Mouse (Mus musculus): ENCODE measurements around the gene Ntn1.

Gene Ntn1

GRCm38 (mm10) chr11:68400727-68401219 is at the start of gene Ntn1:
Gene Ntn1 (minus strand): TSS chr11:68400823.
- no peak for DNase-seq (ENCODE audit: low read depth)

- DNase-seq (ENCODE audit: low read depth), result peak; percentile 69
Measured at GRCm38 (mm10) chr11:68448356-68448755, 47.7 kb upstream of the Ntn1 start.

- DNase-seq (ENCODE audit: low read depth), result peak; percentile 68
Measured at GRCm38 (mm10) chr11:68447242-68447641, 46.6 kb upstream of the Ntn1 start.

GRCm38 (mm10) chr11:68446547-68446946 is 45.9 kb upstream of the Ntn1 start:
- peak; percentile 68 for DNase-seq (ENCODE audit: low read depth)

- DNase-seq (ENCODE audit: low read depth), result peak; percentile 45
Measured at GRCm38 (mm10) chr11:68445901-68446300, 45.3 kb upstream of the Ntn1 start.

GRCm38 (mm10) chr11:68442983-68443638 is 42.5 kb upstream of the Ntn1 start:
- DNase-seq (ENCODE audit: low read depth), result peak; percentile 57

- peak; percentile 74 for DNase-seq (ENCODE audit: low read depth)
Measured at GRCm38 (mm10) chr11:68442346-68442745, 41.7 kb upstream of the Ntn1 start.

- DNase-seq (ENCODE audit: low read depth), result peak; percentile 39
Measured at GRCm38 (mm10) chr11:68440965-68441364, 40.3 kb upstream of the Ntn1 start.

GRCm38 (mm10) chr11:68440100-68440499 is 39.5 kb upstream of the Ntn1 start:
- DNase-seq (ENCODE audit: low read depth), result no peak

GRCm38 (mm10) chr11:68436376-68436775 is 35.8 kb upstream of the Ntn1 start:
- DNase-seq (ENCODE audit: low read depth), result peak; percentile 83

- DNase-seq (ENCODE audit: low read depth), result peak; percentile 81
Measured at GRCm38 (mm10) chr11:68435601-68436000, 35.0 kb upstream of the Ntn1 start.

- peak; percentile 72 for DNase-seq (ENCODE audit: low read depth)
Measured at GRCm38 (mm10) chr11:68434697-68435096, 34.1 kb upstream of the Ntn1 start.

- peak; percentile 59 for DNase-seq (ENCODE audit: low read depth)
Measured at GRCm38 (mm10) chr11:68433534-68433933, 32.9 kb upstream of the Ntn1 start.

GRCm38 (mm10) chr11:68432361-68433021 is 31.9 kb upstream of the Ntn1 start:
- DNase-seq (ENCODE audit: low read depth), result peak; percentile 84

GRCm38 (mm10) chr11:68431699-68432360 is 31.2 kb upstream of the Ntn1 start, which contains the start of gene Pik3r5:
Gene Pik3r5 (plus strand): TSS chr11:68432121.
- DNase-seq (ENCODE audit: low read depth), result peak; percentile 96

- DNase-seq (ENCODE audit: low read depth), result peak; percentile 53
Measured at GRCm38 (mm10) chr11:68430662-68431061, 30.0 kb upstream of the Ntn1 start.

- DNase-seq (ENCODE audit: low read depth), result no peak
Measured at GRCm38 (mm10) chr11:68427083-68427570, 26.5 kb upstream of the Ntn1 start.

- DNase-seq (ENCODE audit: low read depth), result no peak
Measured at GRCm38 (mm10) chr11:68425492-68426315, 25.1 kb upstream of the Ntn1 start.

- DNase-seq (ENCODE audit: low read depth), result peak; percentile 86
Measured at GRCm38 (mm10) chr11:68417831-68418230, 17.2 kb upstream of the Ntn1 start.

- no peak for DNase-seq (ENCODE audit: low read depth)
Measured at GRCm38 (mm10) chr11:68417001-68417400, 16.4 kb upstream of the Ntn1 start.

GRCm38 (mm10) chr11:68408127-68408526 is 7.5 kb upstream of the Ntn1 start:
- DNase-seq (ENCODE audit: low read depth), result peak; percentile 87

Data from induced T-regulatory cell, adult 2 months (primary cell).